ENCODE assay signal across 7 mouse cellular contexts in genomic region chr14:47567962-47568652, GRCm38 (mm10). TPM values are rescaled to one million over a fixed set of nuclear protein-coding genes. Genes with fewer than 3 reads are reported as not detected.
DNase-seq lines count a peak whose midpoint lies in the region; ATAC-seq lines count a peak whose summit lies in the region.

No protein-coding gene starts in this region.

- peak overlapping the region; percentile 96 for H3K4me3 ChIP-seq in intestine, embryonic 16.5 days (ENCODE audit: low read length)
- H3K4me3 ChIP-seq in midbrain, embryonic 11.5 days (ENCODE audit: low read depth, low read length), result peak overlapping the region; percentile 87

- no peaks in the 10 kb centered on the region for H3K36me3 ChIP-seq in intestine, embryonic 16.5 days (ENCODE audit: control insufficient read depth, insufficient read depth, low read length)
- no peaks in the 10 kb centered on the region for H3K36me3 ChIP-seq in midbrain, embryonic 11.5 days (ENCODE audit: control insufficient read depth, insufficient read depth, low read length)

- H3K4me2 ChIP-seq in intestine, embryonic 16.5 days (ENCODE audit: low read depth, low read length), result peak overlapping the region; percentile 78
- H3K4me2 ChIP-seq in midbrain, embryonic 11.5 days, result peak overlapping the region; percentile 84

- peaks cover 5% of the 10 kb centered on the region; the same call in 1 of the 2 replicates for H3K4me1 ChIP-seq in intestine, embryonic 16.5 days (ENCODE audit: control insufficient read depth, insufficient read depth, low read length)
- peaks cover 6% of the 10 kb centered on the region; the same call in 1 of the 2 replicates for H3K4me1 ChIP-seq in midbrain, embryonic 11.5 days (ENCODE audit: control insufficient read depth, insufficient read depth, low read length)

- intact Hi-C loops in left cerebral cortex, postnatal 36 days (cut with DNase I), result loop anchor here (1.0 kb wide), 1 partner anchor 81 kb away; no protein-coding TSS in a partner anchor

- DNase-seq in adrenal gland, adult 8-10 months, result peak; percentile 96
- DNase-seq in embryo, embryonic 9.5 days (ENCODE audit: extremely low spot score), result peak; percentile 98
- DNase-seq in gastrocnemius, postnatal 4 days (ENCODE audit: low spot score in 2 of 2), result peak; percentile 87 to 95
- peak; percentile 93 for DNase-seq in left cerebral cortex, postnatal 36 days (ENCODE audit: low spot score in 2 of 2)
- DNase-seq in midbrain, embryonic 11.5 days (ENCODE audit: low spot score, missing footprints), result peak; percentile 100
- DNase-seq in skeletal muscle tissue, adult 2 months (ENCODE audit: low read depth, low spot score), result peak; percentile 96

- no peaks in the 10 kb centered on the region for H3K27me3 ChIP-seq in intestine, embryonic 16.5 days (replicated peaks; ENCODE audit: control insufficient read depth, insufficient read depth, low read length)
- H3K27me3 ChIP-seq in midbrain, embryonic 11.5 days (ENCODE audit: control insufficient read depth, insufficient read depth, low read length), result no peaks in the 10 kb centered on the region

- no peaks in the 10 kb centered on the region for H3K9me3 ChIP-seq in intestine, embryonic 16.5 days (ENCODE audit: control insufficient read depth, low read length)
- H3K9me3 ChIP-seq in midbrain, embryonic 11.5 days (ENCODE audit: control insufficient read depth, low read length), result no peaks in the 10 kb centered on the region

- peak overlapping the region; percentile 51; the same call in 1 of the 2 replicates for H3K27ac ChIP-seq in intestine, embryonic 16.5 days (ENCODE audit: low read length)
- no peak overlapping the region for H3K27ac ChIP-seq in midbrain, embryonic 11.5 days (ENCODE audit: low read depth, low read length)

- ATAC-seq in intestine, embryonic 16.5 days, result peak; percentile 100
- ATAC-seq in midbrain, embryonic 11.5 days (ENCODE audit: low FRiP score), result peak; percentile 99

- under 1% methylated on average over 46 of the region's 46 CpGs for WGBS in intestine, embryonic 16.5 days
- under 1% methylated on average over 46 of the region's 46 CpGs for WGBS in midbrain, embryonic 11.5 days

- peak overlapping the region; percentile 87 for H3K9ac ChIP-seq in intestine, embryonic 16.5 days (ENCODE audit: low read depth, low read length)
- peak overlapping the region; percentile 82 for H3K9ac ChIP-seq in midbrain, embryonic 11.5 days (ENCODE audit: low read length)

RNA-seq across cellular contexts. Expression of gene Atg14, which starts 2.3 kb away (rescaled TPM):
- 10 to 100 TPM; 14.2 to 21.5 (median 20.2) TPM for total RNA-seq in adrenal gland, adult 8-10 months (2022)
- total RNA-seq in gastrocnemius, postnatal 4 days (2021), result 10 to 100 TPM in 1 of 2 experiments, 1 to 10 TPM in 1; 8.9 to 11.0 TPM
- polyA plus RNA-seq in intestine, embryonic 16.5 days (2015; fragmentation: Nextera tagmentation; extraction: Ambion mirVana), result 11.4 and 11.7 TPM in 2 replicates
- total RNA-seq in left cerebral cortex, postnatal 36 days (2021), result 10 to 100 TPM; 16.3 to 20.5 TPM
- polyA plus RNA-seq in midbrain, embryonic 11.5 days (2014; fragmentation: Nextera tagmentation; extraction: Ambion mirVana), result 18.7 and 20.0 TPM in 2 replicates
